In the genomic region with DNA sequence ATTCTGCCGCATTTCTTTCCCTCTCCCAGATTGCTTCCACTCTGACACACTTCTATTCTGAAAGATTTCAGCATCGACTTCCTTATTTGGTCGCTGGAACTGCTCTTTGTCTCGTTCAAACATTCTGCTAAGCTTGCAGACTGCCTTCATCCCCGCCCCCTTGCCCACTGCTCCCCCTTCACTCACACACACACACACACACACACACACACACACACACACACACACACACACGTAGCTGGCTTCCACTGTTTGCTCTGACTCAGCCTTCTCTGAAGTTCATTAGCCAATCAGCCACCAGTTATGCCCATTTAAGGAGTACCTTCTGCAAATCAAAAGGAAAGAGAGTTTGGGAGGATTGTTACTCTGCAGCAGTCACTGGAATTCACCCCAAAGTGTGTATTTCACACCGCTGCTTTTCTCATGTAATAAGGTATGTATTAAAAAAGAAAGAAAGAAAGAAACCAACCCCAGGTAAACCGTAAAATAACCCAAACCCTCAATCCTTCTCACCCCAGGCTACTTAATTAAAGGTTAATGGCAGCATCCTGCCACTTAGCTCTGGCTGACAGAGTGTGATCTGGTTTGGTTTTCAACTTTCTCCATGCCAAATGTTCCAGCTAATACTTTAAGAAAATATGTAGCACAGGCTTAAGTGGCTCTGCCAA, we compare ENCODE assay signal across 8 mouse cellular contexts.
A peak's percentile ranks its signal among the peaks of the same experiment; 100 is the strongest.
DNase-seq lines count a peak whose midpoint lies in the region; ATAC-seq lines count a peak whose summit lies in the region.

No protein-coding gene starts in this region.

- ATAC-seq in frontal cortex, adult (ENCODE audit: low TSS enrichment), result peak; percentile 96
- ATAC-seq in liver, embryonic 16.5 days (ENCODE audit: low read depth), result peak; percentile 83
- ATAC-seq in neural tube, embryonic 11.5 days (ENCODE audit: insufficient read depth, low FRiP score, low TSS enrichment), result peak; percentile 45

- peak overlapping the region; percentile 33; the same call in 1 of the 2 replicates for H3K27ac ChIP-seq in liver, embryonic 16.5 days (ENCODE audit: low read length)
- H3K27ac ChIP-seq in neural tube, embryonic 11.5 days (ENCODE audit: low read depth, low read length), result no peak overlapping the region

- no peaks in the 10 kb centered on the region for H3K27me3 ChIP-seq in liver, embryonic 16.5 days (ENCODE audit: control insufficient read depth, insufficient read depth, low read depth, low read length)
- H3K27me3 ChIP-seq in neural tube, embryonic 11.5 days (ENCODE audit: control insufficient read depth, insufficient read depth, low read length), result no peaks in the 10 kb centered on the region

- H3K36me3 ChIP-seq in liver, embryonic 16.5 days (ENCODE audit: control insufficient read depth, insufficient read depth), result no peaks in the 10 kb centered on the region
- no peaks in the 10 kb centered on the region for H3K36me3 ChIP-seq in neural tube, embryonic 11.5 days (ENCODE audit: control insufficient read depth, insufficient read depth, low read length)

- H3K4me1 ChIP-seq in liver, embryonic 16.5 days (ENCODE audit: control insufficient read depth, low read depth, low read length), result no peaks in the 10 kb centered on the region; the same call in 1 of the 2 replicates
- H3K4me1 ChIP-seq in neural tube, embryonic 11.5 days (ENCODE audit: control insufficient read depth, insufficient read depth, low read length), result 0 out of 2 replicates have a peak, but pooled peaks cover 3% of the 10 kb centered on the region

- no peaks in the 10 kb centered on the region for H3K9me3 ChIP-seq in liver, embryonic 16.5 days (replicated peaks; ENCODE audit: control insufficient read depth, low read length)
- no peaks in the 10 kb centered on the region for H3K9me3 ChIP-seq in neural tube, embryonic 11.5 days (ENCODE audit: control insufficient read depth, low read length)

- DNase-seq in 416B (ENCODE audit: low read depth), result peak; percentile 91
- peak; percentile 76 for DNase-seq in adrenal gland, postnatal 25 days
- peak; percentile 70 for DNase-seq in heart, postnatal 4 days
- DNase-seq in layer of hippocampus, adult 11-12 months (ENCODE audit: low spot score), result peak; percentile 43
- peak; percentile 53 for DNase-seq in neural tube, embryonic 11.5 days (ENCODE audit: low spot score)
- DNase-seq in thymus, postnatal 14 days, result peak; percentile 66

- H3K9ac ChIP-seq in liver, embryonic 16.5 days (ENCODE audit: low read depth, low read length), result no peak overlapping the region
- H3K9ac ChIP-seq in neural tube, embryonic 11.5 days (ENCODE audit: low read length), result no peak overlapping the region

- WGBS in liver, embryonic 16.5 days (ENCODE audit: insufficient replicate concordance), result 9% methylated on average over 8 of the region's 8 CpGs
- 9% methylated on average over 8 of the region's 8 CpGs for WGBS in neural tube, embryonic 11.5 days

- H3K4me2 ChIP-seq in liver, embryonic 16.5 days (ENCODE audit: low read depth, low read length), result no peak overlapping the region
- no peak overlapping the region for H3K4me2 ChIP-seq in neural tube, embryonic 11.5 days (ENCODE audit: low read depth)

- H3K4me3 ChIP-seq in liver, embryonic 16.5 days (ENCODE audit: low read depth, low read length), result no peak overlapping the region
- H3K4me3 ChIP-seq in neural tube, embryonic 11.5 days (ENCODE audit: low read depth, low read length), result no peak overlapping the region

Comparison
In these comparisons a context has a peak if more than half of its experiments do, and no peak if none do; other contexts are left out.
1. ATAC-seq: peak in every context shown above with its lines; median percentile 96 in frontal cortex, adult; 83 in liver, embryonic 16.5 days; 45 in neural tube, embryonic 11.5 days.